Mouse (Mus musculus): Measurements from ENCODE around the gene Slc24a3.

- TF ChIP-seq CTCF (IDR thresholded peaks at IDR 0.05; ENCODE audit: borderline replicate concordance, extremely low read depth, insufficient read depth, insufficient read length) (no peak), POLR2A (IDR thresholded peaks at IDR 0.05; ENCODE audit: borderline replicate concordance, extremely low read depth, insufficient read depth, insufficient read length, poor library complexity, severe bottlenecking) (no peak)
Observed at GRCm38 (mm10) chr2:145385220-145385619, 217.7 kb downstream of the Slc24a3 start.

Measured in brain, embryonic 14.5 days (tissue).